Mouse (Mus musculus) cerebellum, adult 18-20 months (tissue): ENCODE measurements around the gene Nid2.

Experiments used
- DNase-seq, 2 experiments: peaks; one replicate each; pipeline ENCODE4 v3.0.0; 2021

Nid2 gene

DNA sequence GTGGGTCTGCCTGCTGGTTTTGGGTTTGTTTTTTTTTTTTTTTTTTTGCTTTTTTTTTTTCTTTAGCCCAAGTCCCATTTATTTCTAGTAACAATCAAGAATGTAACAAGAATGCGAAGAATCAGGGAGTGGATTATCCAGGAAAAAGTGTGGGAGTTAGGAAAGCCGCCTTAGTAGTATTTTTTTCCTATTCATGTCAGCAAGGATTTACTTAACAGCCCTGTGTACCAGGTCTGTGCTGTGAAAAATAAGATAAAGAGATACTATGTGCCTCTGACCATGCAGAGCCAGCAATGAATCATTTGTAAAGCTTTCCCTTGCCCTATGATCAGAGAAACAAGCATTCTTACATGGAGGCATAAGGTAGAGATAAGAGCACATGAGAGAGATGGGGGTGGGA, 4.8 kb upstream of the Nid2 start:
- no peak for DNase-seq

DNA sequence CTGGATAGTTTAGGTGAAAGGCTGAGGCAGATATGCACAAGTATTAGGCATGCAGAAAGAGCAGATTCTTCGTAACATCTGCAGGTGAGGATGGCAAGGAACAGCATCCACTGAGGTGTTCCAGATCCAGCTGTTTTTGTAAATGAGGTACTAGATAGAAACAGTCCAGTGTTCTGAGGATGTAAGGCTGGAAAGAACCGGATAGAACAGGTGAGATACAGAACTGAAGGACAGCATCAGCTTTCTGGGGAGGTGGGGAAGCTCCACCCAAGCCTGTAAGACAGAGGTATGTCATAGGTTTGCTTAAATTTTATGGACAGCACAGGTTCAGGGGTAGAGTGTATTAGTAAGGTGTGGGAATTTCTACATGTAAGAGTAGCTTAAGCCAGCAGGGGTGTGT, 4.3 kb upstream of the Nid2 start:
- DNase-seq = no peak

DNA sequence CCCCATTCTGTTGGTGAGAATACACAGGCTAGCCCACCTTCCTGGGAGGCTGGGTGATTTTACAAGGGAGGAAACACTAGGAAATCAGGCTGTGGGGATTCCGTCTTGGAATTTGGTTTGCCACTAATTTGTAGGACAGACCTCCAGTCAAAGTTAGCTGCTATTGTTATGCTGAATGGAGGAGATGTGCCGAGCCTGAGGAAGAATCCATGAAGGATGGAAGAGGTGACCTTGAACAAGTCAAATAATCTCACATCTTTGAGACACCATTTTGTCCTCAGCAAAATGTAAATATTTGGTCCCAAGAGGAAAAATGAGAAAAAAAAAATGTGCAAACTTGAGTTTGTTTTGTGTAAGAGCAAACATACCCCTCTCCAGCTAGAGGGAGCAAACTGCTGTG, 1.3 kb upstream of the Nid2 start:
- DNase-seq = no peak

DNA sequence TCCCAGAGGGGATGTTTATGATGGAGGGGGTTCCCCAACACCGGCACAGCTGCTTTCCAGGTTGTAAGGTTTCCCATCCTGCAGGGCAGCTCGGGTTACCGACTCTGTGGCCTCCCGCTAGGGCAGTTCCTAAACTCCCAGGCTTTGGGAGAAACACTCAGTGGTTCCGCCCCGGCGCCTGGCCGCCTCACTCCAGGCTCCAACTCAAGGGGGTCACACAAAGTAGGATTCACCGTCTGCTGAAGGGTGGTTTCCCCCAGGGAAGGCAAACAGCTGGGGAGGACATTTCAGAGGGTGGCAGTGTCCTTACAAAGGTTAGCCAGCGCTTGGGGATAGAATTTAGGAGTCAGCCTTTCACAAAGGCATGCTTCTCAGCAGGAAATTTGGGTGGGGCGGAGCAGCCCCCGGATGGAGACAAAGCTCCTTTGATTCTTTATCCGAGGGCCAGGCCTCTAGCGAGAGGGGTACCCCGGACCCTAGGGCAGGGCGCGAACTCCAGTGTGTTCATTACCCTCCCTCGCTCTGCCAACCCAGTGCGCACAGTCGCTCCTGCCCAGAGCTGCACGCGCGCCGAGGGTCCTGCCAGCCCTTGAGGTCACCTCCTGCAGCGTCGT, 547 bp upstream of the Nid2 start:
- no peak for DNase-seq

DNA sequence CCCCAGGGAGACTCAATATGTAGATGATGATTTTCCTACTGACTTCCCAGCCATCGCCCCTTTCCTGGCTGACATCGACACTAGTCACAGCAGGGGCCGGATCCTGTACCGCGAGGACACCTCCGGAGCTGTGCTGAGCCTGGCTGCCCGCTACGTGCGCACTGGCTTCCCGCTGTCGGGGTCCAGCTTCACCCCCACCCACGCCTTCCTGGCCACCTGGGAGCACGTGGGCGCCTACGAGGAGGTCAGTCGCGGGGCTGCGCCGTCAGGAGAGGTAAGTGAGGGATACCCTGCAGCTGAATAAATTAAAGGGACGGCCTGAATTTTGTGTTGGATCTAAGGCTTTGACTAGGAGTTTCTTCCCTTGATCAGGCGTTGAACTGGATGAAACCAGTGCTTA, 1.2 kb downstream of the Nid2 start:
- DNase-seq = no peak

DNA sequence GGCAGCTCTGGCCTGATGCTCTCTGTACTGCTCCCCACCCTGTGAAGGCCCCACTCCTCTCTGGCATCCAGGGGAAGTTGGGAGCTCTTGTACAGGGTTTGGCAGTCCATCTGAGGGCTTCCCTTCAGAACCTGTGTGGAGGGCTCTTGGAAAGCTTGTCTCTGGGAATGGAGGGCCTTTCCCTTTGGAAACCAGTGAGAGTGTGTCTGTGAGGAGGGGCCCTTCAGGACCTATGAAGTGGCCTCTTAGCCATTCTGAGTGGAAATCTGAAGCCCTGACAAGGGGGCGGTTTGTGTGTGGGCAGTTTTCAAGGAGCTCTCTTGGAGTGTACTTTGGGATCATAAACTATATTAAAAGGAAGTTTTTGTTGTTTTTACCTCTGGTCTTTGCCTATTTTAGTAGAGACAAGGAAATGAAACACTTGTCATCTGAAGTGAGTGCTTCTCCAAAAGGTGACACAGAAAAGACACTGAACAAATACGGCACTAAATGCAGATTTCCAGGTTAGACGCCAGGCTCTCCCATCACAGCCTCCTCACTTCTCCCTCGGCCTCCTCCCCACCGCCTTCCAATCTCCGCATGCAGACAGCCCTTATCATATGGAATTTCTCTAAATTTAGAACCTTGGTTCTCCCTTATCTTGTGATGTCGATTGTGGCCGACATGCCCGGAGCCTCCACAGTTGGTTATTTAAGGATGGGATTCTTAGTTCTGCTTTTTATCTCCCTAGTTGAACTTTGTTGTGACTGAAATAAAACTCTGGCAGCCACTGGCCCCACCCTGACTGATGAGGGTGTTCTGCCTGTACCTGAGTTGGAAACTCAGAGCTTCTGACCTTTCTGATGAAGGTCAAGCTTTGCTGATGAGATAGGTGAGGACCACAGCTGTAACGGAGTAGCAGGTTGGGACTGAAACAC, 8.5 kb downstream of the Nid2 start:
- DNase-seq = no peak

DNA sequence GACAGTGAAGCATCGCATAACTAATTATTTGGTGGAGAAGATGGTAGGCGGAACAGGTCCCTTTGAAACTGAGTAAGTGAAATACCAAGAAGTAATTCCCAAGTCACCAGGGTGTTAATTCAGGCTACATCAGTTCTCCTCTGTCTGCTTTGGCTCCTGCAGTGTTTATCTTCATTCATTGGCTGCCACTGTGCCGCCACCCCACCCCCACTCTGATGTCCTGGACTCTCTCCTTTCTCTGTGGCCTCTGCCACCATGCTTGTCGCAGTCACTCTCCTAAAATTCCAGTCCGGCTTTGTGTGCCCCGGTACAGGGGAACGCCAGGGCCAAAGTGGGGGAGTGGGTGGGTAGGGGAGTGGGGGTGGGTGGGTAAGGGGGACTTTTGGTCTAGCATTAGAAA, 9.7 kb downstream of the Nid2 start:
- DNase-seq = no peak

DNA sequence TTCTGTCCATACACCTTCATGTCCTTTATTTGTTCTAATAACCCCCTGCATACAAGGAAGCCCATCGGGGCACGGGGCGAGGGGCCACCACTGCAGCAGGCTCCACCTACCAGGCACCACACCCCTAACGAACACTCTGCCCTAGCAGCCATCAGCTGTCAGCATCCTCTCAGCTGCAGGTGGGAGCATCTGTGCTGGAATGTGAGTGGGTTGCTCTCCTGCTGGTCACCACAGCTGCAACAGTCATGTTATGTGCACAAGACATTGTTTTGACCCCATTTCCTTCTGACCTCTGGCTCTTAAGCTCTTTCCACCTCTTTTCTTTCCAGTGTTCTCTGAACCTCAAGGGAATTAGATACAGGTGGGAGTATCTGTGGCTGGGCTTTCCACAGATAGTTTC, 10.9 kb downstream of the Nid2 start:
- no peak for DNase-seq

DNA sequence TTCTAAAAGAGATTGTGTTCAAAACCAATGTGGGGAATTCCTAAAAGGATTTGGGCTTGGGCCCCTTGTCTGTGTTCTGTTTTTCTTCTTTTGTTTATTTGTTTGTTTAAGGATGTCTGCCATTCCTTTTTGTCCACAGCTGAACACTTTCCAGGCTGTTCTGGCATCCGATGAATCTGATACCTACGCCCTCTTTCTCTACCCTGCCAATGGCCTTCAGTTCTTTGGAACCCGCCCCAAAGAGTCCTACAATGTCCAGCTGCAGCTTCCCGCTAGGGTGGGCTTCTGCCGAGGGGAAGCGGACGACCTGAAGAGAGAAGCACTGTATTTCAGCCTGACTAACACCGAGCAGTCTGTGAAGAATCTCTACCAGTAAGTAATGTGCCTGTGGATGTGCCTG, 12.5 kb downstream of the Nid2 start:
- DNase-seq = no peak

DNA sequence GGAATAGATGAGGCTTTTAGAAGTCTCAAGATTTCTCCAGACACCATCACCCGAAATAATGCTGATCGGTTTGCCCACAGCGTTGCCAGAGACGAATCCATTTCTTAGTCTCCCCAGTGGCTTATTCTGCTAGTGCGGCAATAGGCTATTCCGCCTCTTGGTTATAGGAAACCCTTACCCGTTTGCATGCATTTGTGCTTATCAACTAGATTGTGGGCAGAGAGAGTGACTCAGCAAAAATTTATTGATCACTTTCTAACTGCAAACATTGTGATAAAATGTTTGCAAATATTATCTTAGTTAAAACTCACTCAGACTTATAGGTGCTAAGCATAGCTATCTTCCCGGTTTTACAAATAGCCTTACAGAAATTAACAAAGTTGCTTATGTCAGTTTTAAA, 13.3 kb downstream of the Nid2 start:
- no peak for DNase-seq

DNA sequence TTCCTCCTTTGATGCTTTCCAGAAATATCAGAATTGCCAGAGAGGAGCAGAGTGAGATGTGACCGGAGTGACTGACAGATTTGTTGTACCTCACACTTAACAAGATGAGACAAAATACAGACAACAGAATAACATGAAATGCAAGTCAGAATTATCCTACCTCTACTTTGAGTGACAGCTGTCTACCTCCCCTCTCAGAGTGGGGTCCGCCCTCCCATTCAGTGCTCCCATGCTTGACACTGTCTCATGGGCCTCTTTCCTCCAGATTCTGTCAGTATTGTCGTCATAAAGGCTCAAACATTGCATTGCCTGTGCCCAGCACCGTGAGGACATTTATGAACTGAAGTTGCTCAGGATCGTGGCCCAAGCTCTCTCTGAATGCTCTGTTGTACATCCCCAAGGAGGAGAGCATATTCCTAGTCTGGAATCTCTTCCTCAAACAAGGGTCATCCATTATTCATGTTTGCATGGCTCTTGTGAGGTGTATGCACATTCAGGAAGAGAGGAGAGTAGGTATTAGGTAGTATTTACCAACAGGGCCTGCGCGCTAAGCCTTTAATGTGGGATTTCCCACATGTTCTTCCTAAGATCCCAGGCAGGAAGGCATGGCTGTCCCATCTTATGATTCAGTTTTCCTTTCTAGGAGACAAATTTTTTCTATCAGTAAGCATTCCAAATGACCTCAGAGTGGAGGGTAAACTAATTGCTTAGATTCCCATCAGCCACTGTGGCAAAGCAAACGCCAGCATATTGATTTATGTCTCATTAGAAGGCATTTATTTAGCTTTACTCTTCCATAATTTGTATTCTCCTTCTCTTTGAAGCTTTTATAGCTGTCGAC, 14.7 kb downstream of the Nid2 start:
- DNase-seq = no peak

DNA sequence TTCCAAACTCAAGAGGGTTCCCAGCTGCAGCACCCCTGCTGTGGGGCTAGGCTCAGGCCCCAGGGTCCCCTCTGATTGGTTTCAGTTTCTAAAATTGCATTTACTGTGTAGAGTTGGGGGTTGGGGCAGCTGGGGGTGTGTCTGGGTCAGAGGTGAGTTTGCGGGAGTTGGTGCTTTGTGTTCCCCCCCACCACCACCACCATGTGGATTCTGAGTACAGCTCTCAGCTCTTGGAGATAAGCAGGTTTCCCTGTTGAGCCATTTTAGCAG, 15.2 kb downstream of the Nid2 start:
- DNase-seq = no peak

DNA sequence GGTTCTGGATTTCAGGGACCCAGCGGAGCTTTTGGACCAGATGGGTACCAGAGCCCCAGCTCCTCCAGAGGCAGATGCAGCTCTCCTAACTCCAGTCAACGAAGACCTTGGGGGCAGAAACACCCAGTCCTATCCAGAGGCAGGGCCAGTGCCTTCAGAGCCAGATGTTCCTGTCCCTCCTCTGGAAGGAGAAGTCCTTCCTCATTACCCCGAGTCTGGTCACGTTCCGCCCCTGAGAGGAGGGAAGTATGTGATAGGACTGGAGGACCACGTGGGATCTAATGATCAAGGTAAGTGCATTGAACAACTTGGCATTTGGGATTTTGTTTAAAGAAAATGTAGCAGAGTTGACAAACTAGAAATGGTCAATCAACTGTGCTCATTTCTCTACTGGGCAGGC, 17.6 kb downstream of the Nid2 start:
- no peak for DNase-seq

DNA sequence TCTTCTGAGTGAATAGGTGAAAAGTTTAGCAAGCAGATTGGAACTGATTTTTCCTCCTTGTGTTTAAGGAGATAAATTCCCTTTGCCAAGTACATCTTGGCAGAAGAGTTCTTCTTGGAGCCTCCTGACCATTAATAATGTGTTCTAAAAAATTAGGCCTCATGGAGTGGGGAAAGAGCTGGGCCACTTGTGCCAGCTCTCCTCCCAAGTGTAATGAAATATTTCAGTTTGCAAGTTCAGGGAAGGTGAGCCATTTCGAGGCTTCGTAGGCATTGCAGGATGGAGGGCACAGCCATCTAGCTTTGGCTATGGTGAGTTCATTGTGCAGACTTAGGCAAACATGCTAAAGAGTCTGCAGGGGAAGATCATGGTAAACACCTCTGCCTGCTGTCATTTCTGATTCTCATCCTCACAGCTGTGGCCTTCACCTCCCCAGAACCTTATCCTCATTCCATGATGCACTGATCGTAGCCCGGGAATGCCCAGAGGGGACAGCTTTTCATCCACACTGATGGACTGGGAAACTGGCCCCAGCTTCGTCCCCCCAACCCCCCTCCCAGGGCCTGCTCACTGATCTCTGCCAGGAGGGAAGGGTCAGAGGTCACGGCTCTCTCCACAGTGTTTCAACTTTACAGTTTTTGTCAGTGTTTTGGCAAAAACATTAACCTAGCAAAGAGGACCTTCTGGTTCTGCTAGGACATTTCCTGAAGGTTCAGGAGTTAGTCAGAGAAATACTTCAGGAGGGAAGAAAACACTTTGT, 18.6 kb downstream of the Nid2 start:
- no peak for DNase-seq

DNA sequence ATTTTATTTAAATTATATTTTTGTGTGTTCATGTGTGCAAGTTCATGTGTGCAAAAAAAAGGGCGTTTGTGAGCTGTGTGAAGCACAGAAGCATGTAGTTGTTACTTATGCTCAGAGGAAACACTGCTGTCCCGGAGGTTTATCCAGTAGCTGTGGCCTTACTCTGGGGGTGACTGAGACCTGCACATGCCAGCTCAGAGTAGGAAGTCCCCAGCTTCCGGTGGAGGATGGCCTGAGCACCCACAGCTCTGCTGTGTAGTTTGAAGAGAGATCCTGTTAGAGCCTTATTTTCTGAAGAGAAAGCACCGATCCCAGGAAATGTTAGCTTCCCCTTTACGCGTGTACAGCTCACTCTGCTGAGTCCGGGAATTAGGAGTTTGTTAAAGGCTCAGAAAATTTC, 20.1 kb downstream of the Nid2 start:
- DNase-seq = no peak

DNA sequence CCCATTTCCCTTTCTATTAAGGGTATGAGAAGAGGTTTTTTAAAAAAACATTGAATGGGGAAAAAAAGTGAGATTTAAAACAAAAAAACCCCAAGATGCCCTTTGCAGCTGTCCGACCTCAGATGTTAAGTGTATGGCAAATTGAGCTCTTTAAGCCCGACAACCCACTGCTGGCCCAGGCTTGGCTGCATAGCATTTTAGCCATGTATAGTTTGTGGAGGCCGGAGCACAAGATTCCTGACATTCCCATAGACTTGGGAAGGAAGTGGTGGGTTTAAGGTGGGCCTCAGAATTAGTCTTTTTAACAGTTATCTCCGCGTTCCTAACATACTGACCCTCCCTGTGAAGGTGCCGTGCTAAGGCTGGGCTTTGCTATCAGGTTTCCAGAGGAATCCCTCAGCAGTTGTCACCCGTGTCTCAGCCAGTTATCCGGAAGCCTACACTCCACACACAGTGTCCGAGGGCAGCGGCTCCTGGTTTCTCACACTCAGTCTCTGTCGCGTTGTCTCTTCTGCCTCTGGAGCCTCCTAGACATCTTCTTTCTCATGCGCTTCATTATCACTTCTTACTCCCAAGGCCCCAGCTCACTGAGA, 23.1 kb downstream of the Nid2 start:
- no peak for DNase-seq

DNA sequence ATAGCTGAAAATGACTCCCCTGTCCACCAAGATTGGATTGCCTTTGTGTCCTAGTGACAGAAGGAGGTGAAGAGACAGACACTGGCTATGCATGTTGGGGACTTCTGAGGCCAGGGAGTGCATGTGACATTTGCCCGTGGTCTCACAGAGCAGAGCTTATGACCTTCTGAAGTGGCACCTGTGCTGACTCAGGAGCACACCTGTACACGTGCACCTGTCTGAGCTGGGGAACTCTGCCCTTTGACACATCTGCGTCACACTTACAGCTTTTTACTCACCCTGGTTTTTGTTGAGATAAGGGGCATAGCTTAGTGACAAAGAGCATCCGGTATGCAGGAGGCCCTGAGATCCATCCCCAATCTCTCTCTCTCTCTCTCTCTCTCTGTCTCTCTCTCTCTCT, 24.4 kb downstream of the Nid2 start:
- DNase-seq = no peak

DNA sequence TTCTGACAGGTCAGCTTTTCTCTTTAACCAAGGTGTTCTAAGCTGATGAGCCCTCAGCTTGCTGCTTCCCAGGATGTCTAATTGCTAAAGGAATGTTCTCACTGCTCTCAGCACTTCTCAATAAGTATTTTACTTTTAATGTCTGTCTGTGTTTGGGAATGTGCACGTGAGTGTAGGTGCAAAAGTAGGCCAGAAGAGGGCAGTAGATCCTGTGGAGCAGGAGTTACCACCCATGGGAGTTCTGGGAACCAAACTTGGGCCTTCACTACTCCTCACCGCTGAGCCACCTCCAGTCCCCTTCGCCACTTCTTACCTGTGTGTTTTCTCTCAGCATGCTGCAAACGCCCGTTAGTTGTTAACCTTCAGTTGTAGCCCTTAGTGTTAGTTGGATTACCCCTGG, 25.1 kb downstream of the Nid2 start:
- DNase-seq = no peak

DNA sequence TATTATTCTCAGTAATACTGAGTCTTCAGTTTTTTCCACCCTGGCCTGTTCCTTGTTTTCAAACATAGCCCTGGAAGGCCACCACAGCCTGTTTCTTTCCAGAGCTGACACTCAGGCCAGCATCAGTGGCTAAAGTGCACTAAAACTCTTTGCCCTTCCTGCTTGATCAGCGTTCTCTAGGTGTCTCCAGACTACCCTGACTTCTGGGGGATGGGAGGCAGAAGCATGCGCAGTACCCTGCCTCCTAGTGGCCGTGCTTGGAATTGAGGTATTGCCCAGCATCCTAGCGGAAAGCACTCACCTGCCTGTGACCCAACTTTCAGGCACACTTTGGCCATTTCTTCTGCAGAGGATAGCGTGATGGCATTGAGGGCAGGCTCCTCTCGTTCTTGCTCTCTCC, 25.8 kb downstream of the Nid2 start:
- DNase-seq = no peak

DNA sequence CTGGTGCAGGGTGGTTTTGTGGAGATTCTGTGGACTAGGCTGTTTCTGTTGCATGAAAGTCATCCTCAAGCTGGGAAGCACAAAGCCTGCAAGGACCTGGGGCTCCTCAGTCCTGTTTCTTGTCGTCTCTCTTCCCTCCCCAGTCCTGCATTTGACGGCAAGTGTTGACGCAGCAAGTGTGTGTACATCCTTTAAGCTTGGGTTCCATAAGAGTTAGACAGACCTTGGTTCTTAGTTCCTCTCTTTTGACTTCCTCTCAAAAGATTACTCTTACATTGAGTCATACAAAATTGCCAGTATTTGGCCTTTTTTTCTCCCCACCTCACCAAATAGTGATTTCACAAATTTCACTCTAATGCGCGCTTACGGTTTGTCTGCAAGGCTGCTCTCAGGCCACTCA, 26.3 kb downstream of the Nid2 start:
- DNase-seq = no peak

DNA sequence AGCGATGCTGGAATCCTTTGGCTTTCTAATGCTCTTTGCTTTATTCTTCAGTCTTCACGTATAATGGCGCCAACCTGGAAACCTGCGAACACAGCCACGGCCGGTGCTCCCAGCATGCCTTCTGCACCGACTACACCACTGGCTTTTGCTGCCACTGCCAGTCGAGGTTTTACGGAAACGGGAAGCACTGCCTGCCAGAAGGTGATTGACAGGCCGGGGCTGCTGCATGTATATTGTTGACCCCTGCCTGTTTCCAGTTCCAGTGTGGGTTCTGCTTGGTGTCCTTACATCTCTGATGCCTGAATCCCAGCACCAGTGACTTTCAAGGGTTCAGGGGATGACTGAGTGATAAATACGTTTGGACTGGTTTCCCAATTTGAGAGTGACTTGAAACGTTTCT, 26.9 kb downstream of the Nid2 start:
- DNase-seq = no peak

DNA sequence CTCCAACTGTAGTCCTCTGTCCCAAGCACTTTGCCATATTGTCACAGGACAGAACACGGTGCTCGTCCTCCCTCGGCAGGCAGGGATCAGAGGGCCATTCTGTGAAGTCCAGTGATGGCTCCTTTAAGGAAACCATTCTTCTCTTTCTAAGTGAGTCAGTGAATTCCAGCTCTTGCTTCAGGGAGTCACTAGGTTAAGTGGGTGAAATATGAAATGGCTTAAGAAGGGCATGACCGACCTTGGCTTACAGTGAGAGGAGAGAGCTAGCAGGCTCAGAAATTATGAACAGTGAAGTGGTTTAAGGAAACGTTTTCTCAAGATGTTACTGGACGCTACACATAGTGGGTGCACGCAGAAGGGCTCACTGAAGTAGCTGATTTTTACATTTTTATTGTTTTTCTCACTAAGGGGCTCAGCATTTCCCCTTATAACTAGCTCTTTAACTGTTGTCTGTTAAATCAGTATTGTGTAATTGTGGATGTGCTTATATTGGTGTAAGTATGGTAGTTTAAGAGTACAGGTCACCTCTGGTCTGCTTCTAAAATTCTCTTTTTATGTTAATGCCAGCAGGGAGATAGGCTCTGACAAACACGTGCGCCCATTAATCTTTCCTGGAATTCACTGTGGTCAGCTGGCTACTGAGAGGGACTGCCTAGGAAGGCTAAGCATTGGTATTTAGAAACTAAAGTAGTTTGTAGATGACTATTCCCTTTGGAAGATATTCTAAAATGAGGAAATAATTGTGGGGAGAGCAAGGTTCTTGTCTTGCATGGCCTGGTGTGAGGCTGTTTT, 34.9 kb downstream of the Nid2 start:
- no peak for DNase-seq
